In the genomic region with DNA sequence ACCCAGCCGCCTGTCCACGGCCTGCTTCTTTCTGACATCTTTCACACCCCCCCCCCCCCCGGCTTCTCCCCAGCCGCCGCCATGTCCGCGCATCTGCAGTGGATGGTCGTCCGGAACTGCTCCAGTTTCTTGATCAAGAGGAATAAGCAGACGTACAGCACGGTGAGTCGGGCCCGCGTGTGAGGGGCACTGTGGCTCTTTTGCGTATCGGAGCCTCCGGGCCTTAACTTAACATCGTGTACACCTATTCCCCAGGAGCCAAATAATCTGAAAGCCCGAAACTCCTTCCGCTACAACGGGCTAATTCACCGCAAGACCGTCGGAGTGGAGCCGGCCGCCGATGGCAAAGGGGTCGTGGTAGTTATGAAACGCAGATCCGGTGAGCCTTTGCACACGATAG, we compare ENCODE assay signal across 12 mouse cellular contexts. TPM values are rescaled to one million over a fixed set of nuclear protein-coding genes. Genes with fewer than 3 reads are reported as not detected.
DNase-seq lines count a peak whose midpoint lies in the region; ATAC-seq and TF ChIP-seq lines count a peak whose summit lies in the region.
"Not testable (repeated sequence)": the region's sequence is repeated elsewhere in the genome, so short reads cannot be mapped to it uniquely, and the experiment has no call there.
"Had no signal": no experiment of that assay in that cellular context is flagged by ENCODE, and none has a peak within 500 bp of the region (broad histone marks: within the 10 kb centered on the region; RNA-seq: fewer than 3 reads in every experiment).

No protein-coding gene starts in this region.

- in situ Hi-C loops in CH12.LX (cut with MboI; ENCODE audit: low pct_ligation_motif_present, low pct_unique_long_range_greater_than_20kb, low sequenced_read_pairs): not testable (repeated sequence)

- dilution Hi-C loops in CH12.LX (cut with MboI; ENCODE audit: extremely low pct_ligation_motif_present, extremely low pct_unique_long_range_greater_than_20kb, low sequenced_read_pairs): not testable (repeated sequence)

- H3K36me3 ChIP-seq in CH12.LX (replicated peaks in 1 of 2; ENCODE audit: control insufficient read depth in 1 of 2, insufficient read depth in 1 of 2, low read length in 1 of 2): peaks cover 39 to 46% of the 10 kb centered on the region in 2 experiments
- H3K36me3 ChIP-seq in forebrain, embryonic 15.5 days: peaks cover 37% of the 10 kb centered on the region
- not testable (repeated sequence) for H3K36me3 ChIP-seq in hindbrain, embryonic 11.5 days (ENCODE audit: control insufficient read depth, insufficient read depth, low read length)
- peaks cover 37% of the 10 kb centered on the region for H3K36me3 ChIP-seq in kidney, embryonic 16.5 days (ENCODE audit: insufficient read depth, low read length)
- peaks cover 47% of the 10 kb centered on the region for H3K36me3 ChIP-seq in liver, embryonic 12.5 days
- H3K36me3 ChIP-seq in midbrain, embryonic 11.5 days (ENCODE audit: control insufficient read depth, insufficient read depth, low read length): peaks cover 13% of the 10 kb centered on the region

- H3K9ac ChIP-seq in CH12.LX (ENCODE audit: insufficient read depth, low read depth): peak overlapping the region; percentile 98
- peak overlapping the region; percentile 93 for H3K9ac ChIP-seq in forebrain, embryonic 15.5 days (replicated peaks)
- peak overlapping the region; percentile 98 for H3K9ac ChIP-seq in hindbrain, embryonic 11.5 days (ENCODE audit: low read depth, low read length)
- H3K9ac ChIP-seq in kidney, embryonic 16.5 days (replicated peaks; ENCODE audit: low read length): peak overlapping the region; percentile 89
- H3K9ac ChIP-seq in liver, embryonic 12.5 days: peak overlapping the region; percentile 94
- peak overlapping the region; percentile 92 for H3K9ac ChIP-seq in midbrain, embryonic 11.5 days (ENCODE audit: low read length)

- not testable (repeated sequence) for TF ChIP-seq EP300 in CH12.LX (IDR thresholded peaks at IDR 0.05; ENCODE audit: low read length)

- peak overlapping the region; percentile 87 to 97 (median 91) for H3K4me3 ChIP-seq in CH12.LX (replicated peaks in 1 of 3; ENCODE audit: low read depth in 2 of 3, low read length in 2 of 3, poor library complexity in 1 of 3)
- peak overlapping the region; percentile 71 for H3K4me3 ChIP-seq in cortical plate, adult 2 months (ENCODE audit: insufficient read depth, low read length)
- H3K4me3 ChIP-seq in forebrain, embryonic 15.5 days: peak overlapping the region; percentile 92
- H3K4me3 ChIP-seq in hindbrain, embryonic 11.5 days (ENCODE audit: low read depth, low read length): peak overlapping the region; percentile 89
- peak overlapping the region; percentile 76 for H3K4me3 ChIP-seq in kidney, embryonic 16.5 days (ENCODE audit: low read length)
- peak overlapping the region; percentile 87 for H3K4me3 ChIP-seq in liver, embryonic 12.5 days
- H3K4me3 ChIP-seq in midbrain, embryonic 11.5 days (ENCODE audit: low read depth, low read length): peak overlapping the region; percentile 70

- not testable (repeated sequence) for TF ChIP-seq CTCF in CH12.LX (conservative IDR thresholded peaks at IDR 0.05 in 1 of 2, IDR thresholded peaks at IDR 0.05 in 1 of 2; ENCODE audit: low read depth in 2 of 2, low read length in 2 of 2); cortical plate, adult 2 months (IDR thresholded peaks at IDR 0.05; ENCODE audit: extremely low read depth, insufficient read depth, low read length)

- H3K4me2 ChIP-seq in CH12.LX (ENCODE audit: insufficient read depth, low read depth, poor library complexity, severe bottlenecking): peak overlapping the region; percentile 98; the same call in 1 of the 2 replicates
- peak overlapping the region; percentile 78 for H3K4me2 ChIP-seq in forebrain, embryonic 15.5 days (replicated peaks)
- H3K4me2 ChIP-seq in hindbrain, embryonic 11.5 days (replicated peaks; ENCODE audit: low read depth, low read length): peak overlapping the region; percentile 73
- H3K4me2 ChIP-seq in kidney, embryonic 16.5 days (replicated peaks; ENCODE audit: low read depth, low read length): peak overlapping the region; percentile 72
- H3K4me2 ChIP-seq in liver, embryonic 12.5 days: peak overlapping the region; percentile 83
- peak overlapping the region; percentile 76 for H3K4me2 ChIP-seq in midbrain, embryonic 11.5 days

- peaks cover 5 to 33% of the 10 kb centered on the region in 2 experiments; a peak in 2 of 4 replicates for H3K4me1 ChIP-seq in CH12.LX (ENCODE audit: control insufficient read depth in 1 of 2, insufficient read depth in 2 of 2)
- not testable (repeated sequence) for H3K4me1 ChIP-seq in cortical plate, adult 2 months (ENCODE audit: control insufficient read depth, insufficient read depth, low read length); hindbrain, embryonic 11.5 days (replicated peaks; ENCODE audit: control insufficient read depth, insufficient read depth, low read length)
- peaks cover 34% of the 10 kb centered on the region for H3K4me1 ChIP-seq in forebrain, embryonic 15.5 days
- H3K4me1 ChIP-seq in kidney, embryonic 16.5 days (ENCODE audit: insufficient read depth, low read length): peaks cover 26% of the 10 kb centered on the region
- H3K4me1 ChIP-seq in liver, embryonic 12.5 days: peaks cover 51% of the 10 kb centered on the region
- H3K4me1 ChIP-seq in midbrain, embryonic 11.5 days (ENCODE audit: control insufficient read depth, insufficient read depth, low read length): peaks cover 13% of the 10 kb centered on the region

- peak overlapping the region; percentile 89 for H3K27ac ChIP-seq in CH12.LX (ENCODE audit: insufficient read depth, low read depth)
- not testable (repeated sequence) for H3K27ac ChIP-seq in cortical plate, adult 2 months (ENCODE audit: insufficient read depth, low read length)
- peak overlapping the region; percentile 89 for H3K27ac ChIP-seq in forebrain, embryonic 15.5 days (replicated peaks)
- H3K27ac ChIP-seq in hindbrain, embryonic 11.5 days (ENCODE audit: low read depth, low read length): peak overlapping the region; percentile 88
- H3K27ac ChIP-seq in kidney, embryonic 16.5 days (ENCODE audit: low read length): peak overlapping the region; percentile 92
- H3K27ac ChIP-seq in liver, embryonic 12.5 days: peak overlapping the region; percentile 96
- H3K27ac ChIP-seq in midbrain, embryonic 11.5 days (ENCODE audit: low read depth, low read length): peak overlapping the region; percentile 78

- H3K79me2 ChIP-seq in CH12.LX (replicated peaks; ENCODE audit: control insufficient read depth, extremely low read depth, insufficient read depth, poor library complexity, severe bottlenecking): peaks cover 24% of the 10 kb centered on the region

- DNase-seq in CH12.LX (ENCODE audit: extremely low read depth); hindbrain, embryonic 11.5 days (ENCODE audit: low spot score); midbrain, embryonic 11.5 days (ENCODE audit: low spot score, missing footprints): not testable (repeated sequence)
- peak; percentile 25 for DNase-seq in right cerebral cortex, postnatal 4 days

- under 1% methylated on average over 29 of the region's 31 CpGs for WGBS in forebrain, embryonic 15.5 days
- WGBS in hindbrain, embryonic 11.5 days: under 1% methylated on average over 31 of the region's 31 CpGs
- WGBS in kidney, embryonic 16.5 days: under 1% methylated on average over 31 of the region's 31 CpGs
- under 1% methylated on average over 31 of the region's 31 CpGs for WGBS in liver, embryonic 12.5 days (ENCODE audit: insufficient replicate concordance)
- under 1% methylated on average over 30 of the region's 31 CpGs for WGBS in midbrain, embryonic 11.5 days

- TF ChIP-seq POLR2A in CH12.LX (IDR thresholded peaks at IDR 0.05; ENCODE audit: low read depth, low read length); cortical plate, adult 2 months (IDR thresholded peaks at IDR 0.05; ENCODE audit: extremely low read depth, insufficient read depth, low read length): not testable (repeated sequence)

- TF ChIP-seq RAD21 in CH12.LX (IDR thresholded peaks at IDR 0.05; ENCODE audit: low read depth, low read length): not testable (repeated sequence)

- ATAC-seq in forebrain, embryonic 15.5 days (replicated peaks): peak; percentile 18
- ATAC-seq in hindbrain, embryonic 11.5 days (ENCODE audit: low FRiP score); kidney, embryonic 16.5 days (ENCODE audit: low FRiP score, low TSS enrichment); liver, embryonic 12.5 days; midbrain, embryonic 11.5 days (ENCODE audit: low FRiP score): not testable (repeated sequence)

- H3K9me3 ChIP-seq in CH12.LX (replicated peaks; ENCODE audit: low read length); forebrain, embryonic 15.5 days; hindbrain, embryonic 11.5 days (ENCODE audit: control insufficient read depth, low read length); kidney, embryonic 16.5 days (ENCODE audit: low read length); liver, embryonic 12.5 days (replicated peaks); midbrain, embryonic 11.5 days (ENCODE audit: control insufficient read depth, low read length): not testable (repeated sequence)

- H3K27me3 ChIP-seq in CH12.LX (replicated peaks); forebrain, embryonic 15.5 days; hindbrain, embryonic 11.5 days (ENCODE audit: control insufficient read depth, insufficient read depth, low read length); kidney, embryonic 16.5 days (ENCODE audit: insufficient read depth, low read length); liver, embryonic 12.5 days (replicated peaks): not testable (repeated sequence)
- peaks cover 10% of the 10 kb centered on the region; the same call in 1 of the 2 replicates for H3K27me3 ChIP-seq in midbrain, embryonic 11.5 days (ENCODE audit: control insufficient read depth, insufficient read depth, low read length)

RNA-seq across cellular contexts. Expression of a gene that starts 0.6 kb away (rescaled TPM):
- 2,147 and 2,603 TPM in 2 replicates for total RNA-seq in CH12.LX (2012; rRNA removed)
- 236 and 269 TPM in 2 replicates for total RNA-seq in CH12.LX (2014; rRNA removed)
- polyA plus RNA-seq in CH12.LX (2012; ENCODE audit: insufficient read length, low read depth): 526 and 605 TPM in 2 replicates
- 257 and 299 TPM in 2 replicates for polyA plus RNA-seq in cortical plate, adult 2 months (2012; rRNA removed)
- 224 and 256 TPM in 2 replicates for polyA plus RNA-seq in forebrain, embryonic 15.5 days (2015; fragmentation: Nextera tagmentation; extraction: Ambion mirVana)
- 186 and 191 TPM in 2 replicates for polyA plus RNA-seq in hindbrain, embryonic 11.5 days (2014; fragmentation: Nextera tagmentation; extraction: Ambion mirVana)
- 315 and 357 TPM in 2 replicates for polyA plus RNA-seq in kidney, embryonic 16.5 days (2015; fragmentation: Nextera tagmentation; extraction: Ambion mirVana)
- 397 and 413 TPM in 2 replicates for polyA plus RNA-seq in liver, embryonic 12.5 days (2016; fragmentation: Nextera tagmentation; extraction: Ambion mirVana)
- polyA plus RNA-seq in midbrain, embryonic 11.5 days (2014; fragmentation: Nextera tagmentation; extraction: Ambion mirVana): 203 and 211 TPM in 2 replicates

RNA-seq across cellular contexts. Expression of a gene that starts 3.8 kb away (rescaled TPM):
- 12.3 and 17.7 TPM in 2 replicates for total RNA-seq in CH12.LX (2012; rRNA removed)
- 4.3 and 5.5 TPM in 2 replicates for total RNA-seq in CH12.LX (2014; rRNA removed)
- polyA plus RNA-seq in CH12.LX (2012; ENCODE audit: insufficient read length, low read depth): 9.8 and 10.7 TPM in 2 replicates
- 4.6 and 4.9 TPM in 2 replicates for polyA plus RNA-seq in cortical plate, adult 2 months (2012; rRNA removed)
- polyA plus RNA-seq in forebrain, embryonic 15.5 days (2015; fragmentation: Nextera tagmentation; extraction: Ambion mirVana): 3.5 TPM in 2 replicates
- polyA plus RNA-seq in hindbrain, embryonic 11.5 days (2014; fragmentation: Nextera tagmentation; extraction: Ambion mirVana): 0.78 and 0.93 TPM in 2 replicates
- polyA plus RNA-seq in kidney, embryonic 16.5 days (2015; fragmentation: Nextera tagmentation; extraction: Ambion mirVana): 12.5 and 14.3 TPM in 2 replicates
- polyA plus RNA-seq in liver, embryonic 12.5 days (2016; fragmentation: Nextera tagmentation; extraction: Ambion mirVana): 18.9 and 19.2 TPM in 2 replicates
- polyA plus RNA-seq in midbrain, embryonic 11.5 days (2014; fragmentation: Nextera tagmentation; extraction: Ambion mirVana): 1.3 and 1.4 TPM in 2 replicates

RNA-seq across cellular contexts. Expression of a gene that starts 10.5 kb away (rescaled TPM):
- total RNA-seq in CH12.LX (2012; rRNA removed): not detected in 2 replicates
- not detected in 2 replicates for total RNA-seq in CH12.LX (2014; rRNA removed)
- 0.68 TPM in 1 of 2 replicates, not detected in the other for polyA plus RNA-seq in CH12.LX (2012; ENCODE audit: insufficient read length, low read depth)
- polyA plus RNA-seq in cortical plate, adult 2 months (2012; rRNA removed): not detected in 2 replicates
- polyA plus RNA-seq in forebrain, embryonic 15.5 days (2015; fragmentation: Nextera tagmentation; extraction: Ambion mirVana): not detected in 2 replicates
- polyA plus RNA-seq in hindbrain, embryonic 11.5 days (2014; fragmentation: Nextera tagmentation; extraction: Ambion mirVana): not detected in 2 replicates
- 0.57 and 0.97 TPM in 2 replicates for polyA plus RNA-seq in kidney, embryonic 16.5 days (2015; fragmentation: Nextera tagmentation; extraction: Ambion mirVana)
- polyA plus RNA-seq in liver, embryonic 12.5 days (2016; fragmentation: Nextera tagmentation; extraction: Ambion mirVana): 0.46 TPM in 1 of 2 replicates, not detected in the other
- polyA plus RNA-seq in midbrain, embryonic 11.5 days (2014; fragmentation: Nextera tagmentation; extraction: Ambion mirVana): not detected in 2 replicates
- total RNA-seq: adrenal gland, postnatal 36 days; gastrocnemius, postnatal 36 days; left cerebral cortex, postnatal 4 days; monocyte, adult 5-6 weeks had no signal

RNA-seq across cellular contexts. Expression of a gene that starts 10.6 kb away (rescaled TPM):
- total RNA-seq in CH12.LX (2012; rRNA removed) (0.17 TPM in 1 of 2 replicates, not detected in the other), CH12.LX (2014; rRNA removed) (not detected in 2 replicates)
- polyA plus RNA-seq in CH12.LX (2012; ENCODE audit: insufficient read length, low read depth): not detected in 2 replicates
- polyA plus RNA-seq in cortical plate, adult 2 months (2012; rRNA removed): 0.35 and 0.36 TPM in 2 replicates
- polyA plus RNA-seq in forebrain, embryonic 15.5 days (2015; fragmentation: Nextera tagmentation; extraction: Ambion mirVana): 0.56 and 1.2 TPM in 2 replicates
- 0.08 and 0.14 TPM in 2 replicates for polyA plus RNA-seq in hindbrain, embryonic 11.5 days (2014; fragmentation: Nextera tagmentation; extraction: Ambion mirVana)
- 0.17 and 0.42 TPM in 2 replicates for polyA plus RNA-seq in kidney, embryonic 16.5 days (2015; fragmentation: Nextera tagmentation; extraction: Ambion mirVana)
- polyA plus RNA-seq in liver, embryonic 12.5 days (2016; fragmentation: Nextera tagmentation; extraction: Ambion mirVana): 0.06 TPM in 1 of 2 replicates, not detected in the other
- polyA plus RNA-seq in midbrain, embryonic 11.5 days (2014; fragmentation: Nextera tagmentation; extraction: Ambion mirVana): 0.07 TPM in 1 of 2 replicates, not detected in the other
- total RNA-seq: gastrocnemius, postnatal 36 days; monocyte, adult 5-6 weeks had no signal

RNA-seq across cellular contexts. Expression of a gene that starts 19.1 kb away (rescaled TPM):
- total RNA-seq in CH12.LX (2012; rRNA removed) (238 and 304 TPM in 2 replicates), CH12.LX (2014; rRNA removed) (707 and 825 TPM in 2 replicates)
- 392 and 452 TPM in 2 replicates for polyA plus RNA-seq in CH12.LX (2012; ENCODE audit: insufficient read length, low read depth)
- 177 and 181 TPM in 2 replicates for polyA plus RNA-seq in cortical plate, adult 2 months (2012; rRNA removed)
- 363 and 383 TPM in 2 replicates for polyA plus RNA-seq in forebrain, embryonic 15.5 days (2015; fragmentation: Nextera tagmentation; extraction: Ambion mirVana)
- polyA plus RNA-seq in hindbrain, embryonic 11.5 days (2014; fragmentation: Nextera tagmentation; extraction: Ambion mirVana): 400 and 452 TPM in 2 replicates
- 355 and 360 TPM in 2 replicates for polyA plus RNA-seq in kidney, embryonic 16.5 days (2015; fragmentation: Nextera tagmentation; extraction: Ambion mirVana)
- 353 and 370 TPM in 2 replicates for polyA plus RNA-seq in liver, embryonic 12.5 days (2016; fragmentation: Nextera tagmentation; extraction: Ambion mirVana)
- 392 and 412 TPM in 2 replicates for polyA plus RNA-seq in midbrain, embryonic 11.5 days (2014; fragmentation: Nextera tagmentation; extraction: Ambion mirVana)
